Mouse (Mus musculus) cerebellum, adult 11 months (tissue): ENCODE measurements around the gene Prcd.

Experiments used
- DNase-seq: peaks from one replicate; pipeline ENCODE4 v3.0.0; 2022

Gene Prcd

DNA sequence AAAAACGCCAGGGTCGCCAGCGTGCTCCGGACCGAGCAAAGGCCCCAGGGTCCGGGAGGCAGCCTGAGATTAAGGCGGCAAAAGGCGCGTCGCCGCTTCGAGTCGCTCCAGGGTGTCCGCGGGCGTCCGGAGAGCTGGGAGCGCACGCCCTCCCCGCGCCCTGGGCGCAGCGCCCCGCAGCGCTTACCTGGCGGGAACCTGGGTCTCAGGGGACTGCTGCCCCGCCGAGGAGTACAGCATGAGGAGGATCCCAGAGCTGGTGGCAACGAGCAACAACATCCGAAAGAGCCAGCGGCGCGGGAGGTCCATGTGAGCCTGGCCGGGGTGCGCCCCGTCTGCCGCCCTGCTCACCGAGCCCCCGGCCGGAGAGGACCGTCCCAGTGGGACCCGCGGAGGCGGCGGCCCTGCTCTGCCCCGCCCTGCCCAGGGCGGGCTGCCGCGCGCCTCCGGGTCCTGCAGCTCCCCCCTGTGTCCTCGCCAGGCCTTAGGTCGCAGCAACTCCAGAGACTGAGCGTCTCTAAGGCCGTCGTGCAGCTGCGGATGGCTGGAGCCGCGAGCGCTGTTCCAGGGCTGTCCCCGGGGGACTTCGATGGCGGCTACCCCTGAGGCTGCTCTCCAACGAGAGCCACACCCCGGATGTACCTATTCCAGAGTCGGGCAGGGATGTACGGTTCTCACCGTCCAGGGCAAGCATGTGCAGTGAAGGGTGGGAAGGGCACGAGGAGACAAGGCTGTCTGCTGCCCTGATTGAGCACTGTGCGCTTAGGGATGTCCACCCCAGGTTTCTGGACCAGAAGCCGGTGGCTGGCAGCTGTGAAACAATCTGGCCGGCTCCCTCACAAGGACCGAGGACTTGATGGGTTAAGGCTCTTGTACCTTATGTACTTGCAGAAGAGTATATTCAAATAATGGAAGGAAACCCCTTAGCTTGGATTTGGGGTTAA lies 41.2 kb downstream of the Prcd start:
- no peak for DNase-seq

DNA sequence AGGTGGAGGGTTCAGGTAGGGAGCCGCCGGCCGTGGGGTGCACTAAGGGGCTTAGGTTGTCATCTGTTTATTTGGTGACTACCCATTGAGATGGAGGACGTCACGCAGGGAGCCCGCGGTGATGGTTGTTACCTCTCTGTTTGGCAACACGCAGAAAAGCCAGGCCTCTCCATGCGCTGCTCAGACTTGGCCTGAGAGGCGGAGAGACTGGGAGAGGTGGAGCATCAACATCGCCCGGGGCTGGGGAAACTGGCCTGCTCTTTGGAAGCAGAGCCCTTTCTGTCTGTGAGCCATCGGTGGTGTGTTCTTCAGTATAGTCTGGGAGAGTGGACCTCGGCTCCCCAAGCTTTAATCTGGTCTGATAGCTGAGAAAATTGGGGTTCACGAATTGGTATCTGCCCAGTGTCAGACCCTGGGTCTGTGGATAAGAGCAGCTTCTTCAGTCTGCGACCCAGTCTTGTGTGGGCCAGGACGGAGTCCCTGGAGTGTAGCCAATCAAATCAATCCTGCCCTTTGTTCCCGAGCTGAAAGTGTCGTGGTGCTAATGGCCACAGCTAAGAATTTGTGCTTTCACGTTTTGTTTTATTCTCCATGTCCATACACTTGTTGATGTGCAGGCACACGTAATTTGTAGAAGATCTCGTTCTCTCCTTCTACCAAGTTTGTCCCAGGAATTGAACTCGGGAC lies 42.0 kb downstream of the Prcd start:
- DNase-seq, result no peak

DNA sequence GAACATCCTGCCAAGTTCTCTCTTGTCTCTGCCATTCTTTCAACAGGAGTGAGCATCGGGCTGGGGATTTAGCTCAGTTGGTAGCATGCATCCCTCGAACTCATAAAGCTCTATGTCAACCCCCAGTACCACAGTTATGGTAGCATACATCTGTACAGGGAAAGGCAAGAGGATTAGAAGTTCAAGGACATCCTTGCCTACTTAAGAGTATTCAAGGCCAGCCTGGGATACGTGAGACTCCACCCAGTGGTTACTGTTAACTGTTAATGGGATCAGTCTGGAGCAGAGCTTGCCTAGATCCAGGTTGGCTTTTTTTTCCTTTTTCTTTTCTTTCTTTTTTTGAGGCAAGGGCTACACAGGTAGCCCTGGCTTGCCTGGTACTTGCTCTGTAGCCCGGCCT lies 43.1 kb downstream of the Prcd start:
- no peak for DNase-seq

GRCm38 (mm10) chr11:116697521-116697920 lies 44.2 kb downstream of the Prcd start:
- no peak for DNase-seq

- DNase-seq, result no peak
Measured at GRCm38 (mm10) chr11:116701377-116701841, 48.1 kb downstream of the Prcd start.

- no peak for DNase-seq
Measured at GRCm38 (mm10) chr11:116704336-116705035, 51.2 kb downstream of the Prcd start.

DNA sequence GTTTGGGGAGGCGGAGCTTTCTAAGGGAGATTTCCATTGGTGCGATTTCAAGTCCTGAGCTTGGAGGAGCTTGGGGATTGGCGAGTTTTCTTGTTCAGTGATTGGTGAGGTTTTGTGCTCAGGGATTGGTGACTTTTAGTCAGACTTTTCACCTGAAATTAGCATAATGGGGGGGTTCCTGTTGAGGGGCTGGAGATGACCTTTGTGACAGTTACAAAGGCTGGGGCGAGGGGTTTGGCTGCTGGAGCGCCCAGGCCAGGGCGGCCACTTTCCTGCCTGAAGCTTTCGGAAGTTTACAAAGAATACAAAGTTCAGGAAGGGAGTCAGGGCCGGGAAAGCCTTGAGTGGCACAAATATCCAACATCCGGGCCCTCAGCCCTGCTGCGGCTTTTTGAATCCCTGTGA lies 51.9 kb downstream of the Prcd start:
- no peak for DNase-seq

- DNase-seq, result no peak
Measured at GRCm38 (mm10) chr11:116706363-116706762, 53.0 kb downstream of the Prcd start.

DNA sequence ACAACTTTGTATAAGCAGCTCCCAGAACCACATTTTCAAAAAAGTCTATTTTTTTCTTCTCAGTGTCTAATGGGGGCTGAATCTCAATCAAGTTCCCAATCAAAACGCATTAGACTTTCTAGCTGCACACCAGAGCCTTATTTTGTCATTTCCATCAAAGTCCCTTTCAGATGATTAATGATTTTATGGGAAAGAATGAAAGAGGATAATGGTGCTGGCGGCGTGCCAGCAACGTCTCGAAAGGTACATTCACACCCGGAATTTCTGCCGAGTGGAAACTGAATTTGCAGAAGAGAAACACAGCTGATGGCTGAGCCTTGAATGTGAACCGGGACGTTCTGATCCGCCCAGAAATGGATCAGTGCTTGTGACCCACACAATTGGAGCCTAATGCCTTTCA lies 56.8 kb downstream of the Prcd start:
- no peak for DNase-seq

GRCm38 (mm10) chr11:116710793-116711192 lies 57.5 kb downstream of the Prcd start:
- no peak for DNase-seq

DNA sequence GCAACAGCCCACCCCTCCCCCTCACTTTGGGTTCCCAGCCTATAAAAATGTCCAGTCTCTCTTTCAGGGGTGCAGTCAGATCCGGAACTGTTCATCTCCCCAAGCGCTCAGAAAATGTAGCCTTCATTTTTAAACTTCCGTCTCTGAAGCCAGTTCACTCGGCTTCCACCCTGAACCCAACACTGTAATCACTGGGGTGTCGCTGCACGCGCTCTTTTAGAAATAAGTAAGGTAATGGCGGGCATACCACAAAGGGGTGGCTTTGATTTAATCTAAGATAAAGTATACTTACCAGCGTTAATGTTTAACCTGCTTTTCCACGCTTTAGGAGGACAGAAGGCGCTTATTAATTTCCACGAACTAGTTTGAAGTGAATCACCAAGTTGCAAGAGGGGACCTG lies 60.7 kb downstream of the Prcd start:
- no peak for DNase-seq
